Mouse (Mus musculus): ENCODE data around the gene Gm44790.

GRCm38 (mm10) chr6:86400972-86401371, 25.5 kb upstream of the Gm44790 start:
- no peak for TF ChIP-seq GATA1 (IDR thresholded peaks at IDR 0.05; ENCODE audit: borderline replicate concordance, low read length)
- no peak for TF ChIP-seq FLI1 (IDR thresholded peaks at IDR 0.05; ENCODE audit: low read length)

Measured in megakaryocyte, embryonic 14.5 days (primary cell).